Mouse (Mus musculus) right cerebral cortex, postnatal 14 days (tissue): Measurements from ENCODE around the gene Adi1.

ENCODE experiments used
- DNase-seq: peaks from one replicate; pipeline ENCODE4 v3.0.0; 2022

Adi1 gene

GRCm38 (mm10) chr12:28697821-28698595, 23.0 kb downstream of the Adi1 start:
- no peak for DNase-seq

- no peak for DNase-seq
Observed at GRCm38 (mm10) chr12:28699086-28699485, 24.1 kb downstream of the Adi1 start.

GRCm38 (mm10) chr12:28699656-28700055, 24.6 kb downstream of the Adi1 start:
- peak; percentile 81 for DNase-seq

- no peak for DNase-seq
Observed at GRCm38 (mm10) chr12:28700101-28700511, 25.1 kb downstream of the Adi1 start.

- peak; percentile 67 for DNase-seq
Observed at GRCm38 (mm10) chr12:28700561-28701025, 25.6 kb downstream of the Adi1 start.

GRCm38 (mm10) chr12:28701302-28701701, 26.3 kb downstream of the Adi1 start:
- no peak for DNase-seq

- no peak for DNase-seq
Observed at GRCm38 (mm10) chr12:28704381-28704780, 29.4 kb downstream of the Adi1 start.

GRCm38 (mm10) chr12:28705204-28705603, 30.2 kb downstream of the Adi1 start:
- DNase-seq: no peak

- no peak for DNase-seq
Observed at GRCm38 (mm10) chr12:28708154-28708553, 33.1 kb downstream of the Adi1 start.

- DNase-seq: peak; percentile 77
Observed at GRCm38 (mm10) chr12:28710566-28711185, 35.6 kb downstream of the Adi1 start.

- no peak for DNase-seq
Observed at GRCm38 (mm10) chr12:28714822-28715632, 40.0 kb downstream of the Adi1 start.

- DNase-seq: no peak
Observed at GRCm38 (mm10) chr12:28717066-28717465, 42.0 kb downstream of the Adi1 start.

GRCm38 (mm10) chr12:28718106-28718505, 43.1 kb downstream of the Adi1 start:
- no peak for DNase-seq

- no peak for DNase-seq
Observed at GRCm38 (mm10) chr12:28724366-28724765, 49.3 kb downstream of the Adi1 start.

GRCm38 (mm10) chr12:28726204-28726603, 51.2 kb downstream of the Adi1 start:
- no peak for DNase-seq

GRCm38 (mm10) chr12:28727061-28727460, 52.0 kb downstream of the Adi1 start:
- no peak for DNase-seq
